Comparison of ENCODE assay signal across 14 mouse cellular contexts in the genomic region with DNA sequence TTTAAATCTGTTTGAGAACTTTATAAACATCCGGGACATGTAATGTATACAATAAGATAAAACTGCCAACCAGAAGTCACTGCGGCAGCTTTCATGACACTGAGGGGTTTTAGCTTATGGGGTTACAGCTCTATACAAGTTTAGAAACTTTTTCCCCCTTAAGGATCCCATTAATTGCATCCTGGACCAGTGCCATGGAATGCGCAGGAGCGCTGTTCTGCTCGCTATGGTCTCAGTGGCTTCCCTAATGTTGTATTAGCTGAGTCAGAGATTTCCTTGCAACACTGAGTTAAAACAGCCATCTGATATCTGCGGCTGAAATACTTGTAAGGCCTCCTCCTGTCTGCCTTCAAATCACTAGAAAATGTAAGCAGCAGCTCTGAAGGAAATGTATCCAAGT.
A peak's percentile ranks its signal among the peaks of the same experiment; 100 is the strongest.
DNase-seq lines count a peak whose midpoint lies in the region; ATAC-seq and TF ChIP-seq lines count a peak whose summit lies in the region.
"Had no signal": no experiment of that assay in that cellular context is flagged by ENCODE, and none has a peak within 500 bp of the region (broad histone marks: within the 10 kb centered on the region; RNA-seq: fewer than 3 reads in every experiment).

No protein-coding gene starts in this region.

- WGBS in kidney, postnatal 0 days = 30% methylated on average over 6 of the region's 6 CpGs
- WGBS in midbrain, embryonic 14.5 days = 56% methylated on average over 6 of the region's 6 CpGs
- WGBS in midbrain, embryonic 10.5 days = 65% methylated on average over 6 of the region's 6 CpGs
- WGBS in intestine, embryonic 16.5 days = 38% methylated on average over 6 of the region's 6 CpGs

- H3K4me1 ChIP-seq in kidney, postnatal 0 days (replicated peaks; ENCODE audit: insufficient read depth, low read length) = peaks cover 4% of the 10 kb centered on the region; the same call in 1 of the 2 replicates
- no peaks in the 10 kb centered on the region; the same call in 1 of the 2 replicates for H3K4me1 ChIP-seq in midbrain, embryonic 14.5 days (ENCODE audit: control insufficient read depth, insufficient read depth, low read length)
- H3K4me1 ChIP-seq in midbrain, embryonic 10.5 days = peaks cover 32% of the 10 kb centered on the region
- H3K4me1 ChIP-seq in intestine, embryonic 16.5 days (ENCODE audit: control insufficient read depth, insufficient read depth, low read length) = peaks cover 10% of the 10 kb centered on the region; the same call in 1 of the 2 replicates
- H3K4me1 ChIP-seq: megakaryocyte, embryonic 14.5 days had no signal

- TF ChIP-seq CTCF in kidney, postnatal 0 days (IDR thresholded peaks at IDR 0.05; ENCODE audit: low read depth) = no peak

- no peak overlapping the region for H3K9ac ChIP-seq in kidney, postnatal 0 days (ENCODE audit: low read depth, low read length)
- no peak overlapping the region for H3K9ac ChIP-seq in midbrain, embryonic 14.5 days (replicated peaks; ENCODE audit: low read length)
- no peak overlapping the region for H3K9ac ChIP-seq in intestine, embryonic 16.5 days (ENCODE audit: low read depth, low read length)
- H3K9ac ChIP-seq: heart, embryonic 15.5 days; hindbrain, embryonic 14.5 days had no signal

- H3K9me3 ChIP-seq in kidney, postnatal 0 days (replicated peaks; ENCODE audit: low read length) = no peaks in the 10 kb centered on the region
- H3K9me3 ChIP-seq in midbrain, embryonic 14.5 days (ENCODE audit: control insufficient read depth, low read length) = no peaks in the 10 kb centered on the region
- no peaks in the 10 kb centered on the region for H3K9me3 ChIP-seq in midbrain, embryonic 10.5 days (replicated peaks)
- no peaks in the 10 kb centered on the region for H3K9me3 ChIP-seq in intestine, embryonic 16.5 days (ENCODE audit: control insufficient read depth, low read length)
- H3K9me3 ChIP-seq: heart, embryonic 15.5 days had no signal

- no peak overlapping the region for H3K27ac ChIP-seq in kidney, postnatal 0 days
- H3K27ac ChIP-seq in midbrain, embryonic 14.5 days (replicated peaks; ENCODE audit: low read depth, low read length) = no peak overlapping the region
- H3K27ac ChIP-seq in midbrain, embryonic 10.5 days (replicated peaks) = no peak overlapping the region
- no peak overlapping the region for H3K27ac ChIP-seq in intestine, embryonic 16.5 days (ENCODE audit: low read length)
- H3K27ac ChIP-seq: heart, embryonic 15.5 days; hindbrain, embryonic 14.5 days had no signal

- DNase-seq in kidney, postnatal 0 days (ENCODE audit: low spot score) = peak; percentile 73
- no peak for DNase-seq in kidney, postnatal 36 days
- peak; percentile 30 for DNase-seq in midbrain, embryonic 14.5 days
- DNase-seq in midbrain, embryonic 10.5 days (ENCODE audit: low spot score) = no peak
- DNase-seq in yolk sac, embryonic 10.5 days (ENCODE audit: low spot score) = peak; percentile 60
- DNase-seq in neural tube, embryonic 10.5 days (ENCODE audit: extremely low spot score, low spot score) = no peak
- DNase-seq: cerebellum, adult 9-10 months had no signal

- no peak overlapping the region for H3K4me3 ChIP-seq in kidney, postnatal 0 days (replicated peaks; ENCODE audit: low read depth, low read length)
- no peak overlapping the region for H3K4me3 ChIP-seq in midbrain, embryonic 14.5 days (replicated peaks; ENCODE audit: low read depth, low read length)
- no peak overlapping the region for H3K4me3 ChIP-seq in midbrain, embryonic 10.5 days
- no peak overlapping the region for H3K4me3 ChIP-seq in intestine, embryonic 16.5 days (ENCODE audit: low read length)
- H3K4me3 ChIP-seq: heart, embryonic 15.5 days; megakaryocyte, embryonic 14.5 days; myocyte had no signal

- H3K4me2 ChIP-seq in kidney, postnatal 0 days (ENCODE audit: low read length) = no peak overlapping the region
- H3K4me2 ChIP-seq in midbrain, embryonic 14.5 days (ENCODE audit: low read length) = no peak overlapping the region
- no peak overlapping the region for H3K4me2 ChIP-seq in intestine, embryonic 16.5 days (ENCODE audit: low read depth, low read length)
- H3K4me2 ChIP-seq: heart, embryonic 15.5 days; hindbrain, embryonic 14.5 days had no signal

- H3K27me3 ChIP-seq in kidney, postnatal 0 days (ENCODE audit: insufficient read depth, low read length) = no peaks in the 10 kb centered on the region
- H3K27me3 ChIP-seq in midbrain, embryonic 14.5 days (ENCODE audit: control insufficient read depth, insufficient read depth, low read length) = no peaks in the 10 kb centered on the region
- no peaks in the 10 kb centered on the region for H3K27me3 ChIP-seq in midbrain, embryonic 10.5 days (ENCODE audit: low read depth, poor library complexity, severe bottlenecking)
- H3K27me3 ChIP-seq in intestine, embryonic 16.5 days (replicated peaks; ENCODE audit: control insufficient read depth, insufficient read depth, low read length) = no peaks in the 10 kb centered on the region; the same call in 1 of the 2 replicates
- H3K27me3 ChIP-seq: heart, embryonic 15.5 days; Patski had no signal

- no peaks in the 10 kb centered on the region for H3K36me3 ChIP-seq in kidney, postnatal 0 days (ENCODE audit: insufficient read depth, low read length)
- H3K36me3 ChIP-seq in midbrain, embryonic 14.5 days (ENCODE audit: control insufficient read depth, insufficient read depth, low read length) = no peaks in the 10 kb centered on the region
- no peaks in the 10 kb centered on the region for H3K36me3 ChIP-seq in midbrain, embryonic 10.5 days
- H3K36me3 ChIP-seq in intestine, embryonic 16.5 days (ENCODE audit: control insufficient read depth, insufficient read depth, low read length) = no peaks in the 10 kb centered on the region
- H3K36me3 ChIP-seq: heart, embryonic 15.5 days had no signal

- no peak for ATAC-seq in kidney, postnatal 0 days (replicated peaks; ENCODE audit: low FRiP score, low read depth)
- no peak for ATAC-seq in midbrain, embryonic 14.5 days (ENCODE audit: low FRiP score, low TSS enrichment)
- peak; percentile 74 for ATAC-seq in intestine, embryonic 16.5 days
- ATAC-seq in megakaryocyte progenitor cell, adult 5-6 weeks (replicated peaks; ENCODE audit: poor library complexity) = no peak
- ATAC-seq: Patski had no signal

Comparison
In these comparisons a context has a peak if more than half of its experiments do, and no peak if none do; other contexts are left out.
1. DNase-seq: peak in kidney, postnatal 0 days (single experiment), midbrain, embryonic 14.5 days (single experiment) and yolk sac, embryonic 10.5 days (single experiment); none in kidney, postnatal 36 days (0 of 2), midbrain, embryonic 10.5 days (single experiment) and neural tube, embryonic 10.5 days (single experiment).